9 mouse cellular contexts compared by ENCODE assay signal in genomic region chr7:98102488-98102887, GRCm38 (mm10). TPM values are rescaled to one million over a fixed set of nuclear protein-coding genes. Genes with fewer than 3 reads are reported as not detected.
DNase-seq lines count a peak whose midpoint lies in the region; ATAC-seq and TF ChIP-seq lines count a peak whose summit lies in the region.
"Had no signal": no experiment of that assay in that cellular context is flagged by ENCODE, and none has a peak within 500 bp of the region (broad histone marks: within the 10 kb centered on the region; RNA-seq: fewer than 3 reads in every experiment).

No protein-coding gene starts in this region.

- H3K4me1 ChIP-seq in CH12.LX (ENCODE audit: control insufficient read depth in 1 of 2, insufficient read depth in 2 of 2) = peaks cover 6 to 16% of the 10 kb centered on the region in 2 experiments
- H3K4me1 ChIP-seq in hindbrain, embryonic 10.5 days (replicated peaks) = peaks cover 48% of the 10 kb centered on the region
- H3K4me1 ChIP-seq in liver, embryonic 15.5 days (replicated peaks) = peaks cover 18% of the 10 kb centered on the region

- TF ChIP-seq POLR2A in CH12.LX (IDR thresholded peaks at IDR 0.05; ENCODE audit: low read depth, low read length) = no peak

- no peak overlapping the region for H3K27ac ChIP-seq in CH12.LX (ENCODE audit: insufficient read depth, low read depth)
- H3K27ac ChIP-seq in hindbrain, embryonic 10.5 days = peak overlapping the region; percentile 89
- H3K27ac ChIP-seq in liver, embryonic 15.5 days (replicated peaks) = peak overlapping the region; percentile 72

- ATAC-seq in cerebellum, adult (ENCODE audit: insufficient number of reproducible peaks, low FRiP score, low TSS enrichment) = no peak
- ATAC-seq in liver, embryonic 15.5 days (ENCODE audit: insufficient read depth) = no peak

- peaks cover 0 to 9% of the 10 kb centered on the region in 2 experiments for H3K36me3 ChIP-seq in CH12.LX (replicated peaks in 1 of 2; ENCODE audit: control insufficient read depth in 1 of 2, insufficient read depth in 1 of 2, low read length in 1 of 2)
- H3K36me3 ChIP-seq in hindbrain, embryonic 10.5 days = peaks cover 9% of the 10 kb centered on the region
- no peaks in the 10 kb centered on the region for H3K36me3 ChIP-seq in liver, embryonic 15.5 days (replicated peaks)

- H3K4me3 ChIP-seq in CH12.LX (replicated peaks in 1 of 3; ENCODE audit: low read depth in 2 of 3, low read length in 2 of 3, poor library complexity in 1 of 3) = peak overlapping the region in 1 of 3 experiments; percentile 49
- peak overlapping the region; percentile 42; the same call in 1 of the 2 replicates for H3K4me3 ChIP-seq in hindbrain, embryonic 10.5 days
- H3K4me3 ChIP-seq in liver, embryonic 15.5 days (replicated peaks) = peak overlapping the region; percentile 49; the same call in 1 of the 2 replicates
- H3K4me3 ChIP-seq: myocyte had no signal

- H3K9me3 ChIP-seq in CH12.LX (replicated peaks; ENCODE audit: low read length) = peaks cover 2% of the 10 kb centered on the region
- H3K9me3 ChIP-seq in hindbrain, embryonic 10.5 days = peaks cover 3% of the 10 kb centered on the region
- H3K9me3 ChIP-seq in liver, embryonic 15.5 days (replicated peaks) = no peaks in the 10 kb centered on the region

- dilution Hi-C loops in CH12.LX (cut with MboI; ENCODE audit: extremely low pct_ligation_motif_present, extremely low pct_unique_long_range_greater_than_20kb, low sequenced_read_pairs) = no loop called here

- no peak overlapping the region; the same call in 1 of the 2 replicates for H3K4me2 ChIP-seq in CH12.LX (ENCODE audit: insufficient read depth, low read depth, poor library complexity, severe bottlenecking)
- peak overlapping the region; percentile 67; the same call in 1 of the 2 replicates for H3K4me2 ChIP-seq in liver, embryonic 15.5 days

- no peak for TF ChIP-seq RAD21 in CH12.LX (IDR thresholded peaks at IDR 0.05; ENCODE audit: low read depth, low read length)

- DNase-seq in cerebellum, adult 9-10 months = peak; percentile 29
- no peak for DNase-seq in CH12.LX (ENCODE audit: extremely low read depth)
- no peak for DNase-seq in hindbrain, embryonic 10.5 days (ENCODE audit: low spot score)
- DNase-seq in embryo, embryonic 11 days = no peak
- DNase-seq in Muller cell, postnatal 12 days (ENCODE audit: inconsistent ontology term) = no peak
- no peak for DNase-seq in kidney, adult 9 months

- H3K27me3 ChIP-seq in CH12.LX (replicated peaks) = no peaks in the 10 kb centered on the region
- no peaks in the 10 kb centered on the region for H3K27me3 ChIP-seq in hindbrain, embryonic 10.5 days (ENCODE audit: insufficient read depth, poor library complexity, severe bottlenecking)
- no peaks in the 10 kb centered on the region for H3K27me3 ChIP-seq in liver, embryonic 15.5 days

- in situ Hi-C loops in CH12.LX (cut with MboI; ENCODE audit: low pct_ligation_motif_present, low pct_unique_long_range_greater_than_20kb, low sequenced_read_pairs) = no loop called here

- H3K79me2 ChIP-seq in CH12.LX (replicated peaks; ENCODE audit: control insufficient read depth, extremely low read depth, insufficient read depth, poor library complexity, severe bottlenecking) = no peaks in the 10 kb centered on the region

- H3K9ac ChIP-seq in CH12.LX (ENCODE audit: insufficient read depth, low read depth) = peak overlapping the region; percentile 46; the same call in 1 of the 2 replicates
- H3K9ac ChIP-seq in liver, embryonic 15.5 days = no peak overlapping the region; the same call in 1 of the 2 replicates

- TF ChIP-seq EP300 in CH12.LX (IDR thresholded peaks at IDR 0.05; ENCODE audit: low read length) = no peak

- WGBS in hindbrain, embryonic 10.5 days = 93% methylated on average over 11 of the region's 11 CpGs
- 84% methylated on average over 11 of the region's 11 CpGs for WGBS in liver, embryonic 15.5 days (ENCODE audit: insufficient replicate concordance)

- no peak for TF ChIP-seq CTCF in CH12.LX (conservative IDR thresholded peaks at IDR 0.05 in 1 of 2, IDR thresholded peaks at IDR 0.05 in 1 of 2; ENCODE audit: low read depth in 2 of 2, low read length in 2 of 2)

TF ChIP-seq in CH12.LX, 34 proteins besides CTCF, POLR2A, EP300 and RAD21:
- TF ChIP-seq KAT2A (IDR thresholded peaks at IDR 0.05; ENCODE audit: insufficient replicate concordance, low read length) (no peak), RCOR1 (conservative IDR thresholded peaks at IDR 0.05; ENCODE audit: low read depth, low read length) (no peak), ELF1 (IDR thresholded peaks at IDR 0.05; ENCODE audit: low read depth, low read length) (no peak), MXI1 (IDR thresholded peaks at IDR 0.05; ENCODE audit: low read depth, low read length) (no peak), ZC3H11A (IDR thresholded peaks at IDR 0.05; ENCODE audit: low read depth, low read length) (no peak), NRF1 (IDR thresholded peaks at IDR 0.05; ENCODE audit: low read depth, low read length) (no peak), MAFK (IDR thresholded peaks at IDR 0.05; ENCODE audit: insufficient replicate concordance, low read length) (no peak), POLR2AphosphoS2 (IDR thresholded peaks at IDR 0.05; ENCODE audit: low read depth, low read length) (no peak), NELFE (IDR thresholded peaks at IDR 0.05; ENCODE audit: low read depth, low read length) (no peak), HCFC1 (IDR thresholded peaks at IDR 0.05; ENCODE audit: low read depth, low read length) (no peak), CHD2 (IDR thresholded peaks at IDR 0.05; ENCODE audit: low read length) (no peak), E2F4 (IDR thresholded peaks at IDR 0.05; ENCODE audit: insufficient replicate concordance, low read depth, low read length) (no peak), MEF2A (IDR thresholded peaks at IDR 0.05; ENCODE audit: borderline replicate concordance, low read depth, low read length) (no peak), GABPA (IDR thresholded peaks at IDR 0.05; ENCODE audit: insufficient replicate concordance, low read depth, low read length) (no peak)

RNA-seq across cellular contexts. Expression of gene Myo7a, which starts 16.8 kb away (rescaled TPM):
- total RNA-seq in CH12.LX (2012; rRNA removed) = 11.3 and 13.2 TPM in 2 replicates
- total RNA-seq in CH12.LX (2014; rRNA removed) = 12.9 and 14.0 TPM in 2 replicates
- polyA plus RNA-seq in CH12.LX (2012; ENCODE audit: insufficient read length, low read depth) = 28.0 and 29.7 TPM in 2 replicates
- polyA plus RNA-seq in hindbrain, embryonic 10.5 days (2016; fragmentation: Nextera tagmentation; extraction: Ambion mirVana) = 17.3 and 21.2 TPM in 2 replicates
- 8.8 and 9.8 TPM in 2 replicates for polyA plus RNA-seq in liver, embryonic 15.5 days (2015; fragmentation: Nextera tagmentation; extraction: Ambion mirVana)

RNA-seq across cellular contexts. Expression of gene Omp, which starts 42.8 kb away (rescaled TPM):
- total RNA-seq in CH12.LX (2012; rRNA removed) = 0.08 TPM in 1 of 2 replicates, not detected in the other
- not detected in 2 replicates for total RNA-seq in CH12.LX (2014; rRNA removed)
- not detected in 2 replicates for polyA plus RNA-seq in CH12.LX (2012; ENCODE audit: insufficient read length, low read depth)
- 0.07 and 0.13 TPM in 2 replicates for polyA plus RNA-seq in hindbrain, embryonic 10.5 days (2016; fragmentation: Nextera tagmentation; extraction: Ambion mirVana)
- polyA plus RNA-seq in liver, embryonic 15.5 days (2015; fragmentation: Nextera tagmentation; extraction: Ambion mirVana) = 0.54 and 0.78 TPM in 2 replicates
